9 mouse cellular contexts compared by ENCODE assay signal in the genomic region with DNA sequence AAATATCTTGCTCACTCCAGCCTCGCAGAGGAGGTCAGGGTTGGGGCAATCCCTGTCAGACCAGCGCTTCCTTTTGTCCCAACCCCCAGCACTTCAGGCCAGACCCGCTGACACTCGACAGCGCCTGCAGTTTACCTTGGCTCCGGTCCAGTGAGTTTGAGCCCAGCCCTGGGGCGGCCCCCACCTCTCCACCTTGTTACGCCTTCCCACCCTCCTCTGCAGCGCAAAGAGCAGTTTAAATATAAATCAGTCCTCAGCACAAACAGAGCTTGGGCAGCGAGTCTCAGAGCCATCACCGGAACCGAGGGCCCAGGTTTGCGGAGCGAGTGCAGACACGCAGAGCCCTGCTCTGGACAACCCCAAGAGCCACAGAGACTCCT. TPM values are rescaled to one million over a fixed set of nuclear protein-coding genes. Genes with fewer than 3 reads are reported as not detected.
A peak's percentile ranks its signal among the peaks of the same experiment; 100 is the strongest.
DNase-seq lines count a peak whose midpoint lies in the region; ATAC-seq lines count a peak whose summit lies in the region.
"Had no signal": no experiment of that assay in that cellular context is flagged by ENCODE, and none has a peak within 500 bp of the region (broad histone marks: within the 10 kb centered on the region; RNA-seq: fewer than 3 reads in every experiment).

No protein-coding gene starts in this region.

- H3K27me3 ChIP-seq in intestine, embryonic 14.5 days (replicated peaks; ENCODE audit: control insufficient read depth, insufficient read depth, low read length): no peaks in the 10 kb centered on the region
- H3K27me3 ChIP-seq in liver, embryonic 12.5 days (replicated peaks): peaks cover 44% of the 10 kb centered on the region
- peaks cover 10% of the 10 kb centered on the region for H3K27me3 ChIP-seq in neural tube, embryonic 14.5 days (ENCODE audit: control insufficient read depth, insufficient read depth, low read length)

- H3K4me2 ChIP-seq in intestine, embryonic 14.5 days (ENCODE audit: low read length): peak overlapping the region; percentile 89
- peak overlapping the region; percentile 66 for H3K4me2 ChIP-seq in liver, embryonic 12.5 days
- peak overlapping the region; percentile 49 for H3K4me2 ChIP-seq in neural tube, embryonic 14.5 days (ENCODE audit: low read depth, low read length)

- no peaks in the 10 kb centered on the region for H3K36me3 ChIP-seq in intestine, embryonic 14.5 days (ENCODE audit: control insufficient read depth, insufficient read depth, low read length)
- no peaks in the 10 kb centered on the region for H3K36me3 ChIP-seq in liver, embryonic 12.5 days
- no peaks in the 10 kb centered on the region for H3K36me3 ChIP-seq in neural tube, embryonic 14.5 days (ENCODE audit: control insufficient read depth, insufficient read depth, low read length)

- peak; percentile 76 for DNase-seq in R1 (ENCODE audit: low read depth, low spot score)
- DNase-seq in cerebellum, adult 9-11 months: peak; percentile 12
- peak; percentile 17 for DNase-seq in gastrocnemius, postnatal 14 days
- no peak for DNase-seq in intestine, embryonic 14.5 days (ENCODE audit: low spot score)
- no peak for DNase-seq in left cerebral cortex, postnatal 14 days (ENCODE audit: low spot score in 2 of 2)

- peak; percentile 91 for ATAC-seq in intestine, embryonic 14.5 days (replicated peaks; ENCODE audit: low FRiP score, low TSS enrichment, low read depth)
- ATAC-seq in liver, embryonic 12.5 days: peak; percentile 72
- ATAC-seq in neural tube, embryonic 14.5 days (ENCODE audit: low read depth): peak; percentile 51; the same call in 1 of the 2 replicates
- no peak for ATAC-seq in megakaryocyte progenitor cell, adult 5-6 weeks (replicated peaks; ENCODE audit: poor library complexity)

- peak overlapping the region; percentile 40 for H3K9ac ChIP-seq in intestine, embryonic 14.5 days (ENCODE audit: low read length)
- peak overlapping the region; percentile 22; the same call in 1 of the 2 replicates for H3K9ac ChIP-seq in liver, embryonic 12.5 days
- peak overlapping the region; percentile 37; the same call in 1 of the 2 replicates for H3K9ac ChIP-seq in neural tube, embryonic 14.5 days (replicated peaks; ENCODE audit: low read depth, low read length)

- intact Hi-C loops in gastrocnemius, postnatal 14 days (cut with DNase I; ENCODE audit: low total_unique reads): no loop called here
- intact Hi-C loops in left cerebral cortex, postnatal 14 days (cut with DNase I): no loop called here

- under 1% methylated on average over 14 of the region's 15 CpGs for WGBS in intestine, embryonic 14.5 days
- 9% methylated on average over 15 of the region's 15 CpGs for WGBS in liver, embryonic 12.5 days (ENCODE audit: insufficient replicate concordance)
- WGBS in neural tube, embryonic 14.5 days: under 1% methylated on average over 15 of the region's 15 CpGs

- peak overlapping the region; percentile 48; the same call in 1 of the 2 replicates for H3K27ac ChIP-seq in intestine, embryonic 14.5 days (ENCODE audit: low read depth)
- 0 out of 2 replicates have a peak overlapping the region, but pooled peaks have one; percentile 25 for H3K27ac ChIP-seq in liver, embryonic 12.5 days
- no peak overlapping the region for H3K27ac ChIP-seq in neural tube, embryonic 14.5 days (ENCODE audit: low read depth, low read length)

- H3K9me3 ChIP-seq in intestine, embryonic 14.5 days (ENCODE audit: control insufficient read depth, low read length): no peaks in the 10 kb centered on the region
- no peaks in the 10 kb centered on the region for H3K9me3 ChIP-seq in liver, embryonic 12.5 days (replicated peaks)
- H3K9me3 ChIP-seq in neural tube, embryonic 14.5 days (ENCODE audit: control insufficient read depth, low read length): no peaks in the 10 kb centered on the region

- H3K4me3 ChIP-seq in intestine, embryonic 14.5 days (ENCODE audit: low read depth, low read length): peak overlapping the region; percentile 36
- peak overlapping the region; percentile 42 for H3K4me3 ChIP-seq in liver, embryonic 12.5 days
- H3K4me3 ChIP-seq in neural tube, embryonic 14.5 days (ENCODE audit: low read depth, low read length): peak overlapping the region; percentile 29

- H3K4me1 ChIP-seq in intestine, embryonic 14.5 days (replicated peaks; ENCODE audit: control insufficient read depth, insufficient read depth, low read length): peaks cover 10% of the 10 kb centered on the region; the same call in 1 of the 2 replicates
- H3K4me1 ChIP-seq in liver, embryonic 12.5 days: 0 out of 2 replicates have a peak, but pooled peaks cover 3% of the 10 kb centered on the region
- no peaks in the 10 kb centered on the region for H3K4me1 ChIP-seq in neural tube, embryonic 14.5 days (ENCODE audit: control insufficient read depth, insufficient read depth, low read length)

RNA-seq across cellular contexts. Expression of a gene that starts 19.2 kb away (rescaled TPM):
- under 1 TPM; 0.62 to 0.78 TPM for total RNA-seq in gastrocnemius, postnatal 14 days (2021)
- 5.5 and 7.0 TPM in 2 replicates for polyA plus RNA-seq in intestine, embryonic 14.5 days (2014; fragmentation: Nextera tagmentation; extraction: Ambion mirVana)
- polyA plus RNA-seq in liver, embryonic 12.5 days (2016; fragmentation: Nextera tagmentation; extraction: Ambion mirVana): 1.6 and 1.7 TPM in 2 replicates
- polyA plus RNA-seq in neural tube, embryonic 14.5 days (2014; fragmentation: Nextera tagmentation; extraction: Ambion mirVana): 1.0 and 3.4 TPM in 2 replicates
- 0.10 TPM in 1 of 2 replicates, not detected in the other for total RNA-seq in megakaryocyte progenitor cell, adult 5-6 weeks (2015)
- not detected in 2 replicates for total RNA-seq in megakaryocyte progenitor cell, adult 5-6 weeks (2017)
- 1 to 10 TPM; 1.5 to 2.3 TPM for total RNA-seq in left cerebral cortex, postnatal 14 days (2021)
- total RNA-seq: common myeloid progenitor, adult 5-6 weeks had no signal

Comparison
In these comparisons a context has a peak if more than half of its experiments do, and no peak if none do; other contexts are left out.
1. DNase-seq: peak in R1 (single experiment), cerebellum, adult 9-11 months (single experiment) and gastrocnemius, postnatal 14 days (single experiment); none in intestine, embryonic 14.5 days (single experiment) and left cerebral cortex, postnatal 14 days (0 of 2).
2. Peak in every context shown above with its lines, with median percentiles within 50 percentile points of each other: H3K4me2 ChIP-seq, H3K4me3 ChIP-seq and H3K9ac ChIP-seq.